Mouse (Mus musculus): ENCODE measurements around the gene Suv39h2. TPM values are rescaled to one million over a fixed set of nuclear protein-coding genes. Genes with fewer than 3 reads are reported as not detected.
A peak's percentile ranks its signal among the peaks of the same experiment; 100 is the strongest.

The Suv39h2 gene
- total RNA-seq (2021) = under 1 TPM; 0.70 to 0.75 TPM

DNA sequence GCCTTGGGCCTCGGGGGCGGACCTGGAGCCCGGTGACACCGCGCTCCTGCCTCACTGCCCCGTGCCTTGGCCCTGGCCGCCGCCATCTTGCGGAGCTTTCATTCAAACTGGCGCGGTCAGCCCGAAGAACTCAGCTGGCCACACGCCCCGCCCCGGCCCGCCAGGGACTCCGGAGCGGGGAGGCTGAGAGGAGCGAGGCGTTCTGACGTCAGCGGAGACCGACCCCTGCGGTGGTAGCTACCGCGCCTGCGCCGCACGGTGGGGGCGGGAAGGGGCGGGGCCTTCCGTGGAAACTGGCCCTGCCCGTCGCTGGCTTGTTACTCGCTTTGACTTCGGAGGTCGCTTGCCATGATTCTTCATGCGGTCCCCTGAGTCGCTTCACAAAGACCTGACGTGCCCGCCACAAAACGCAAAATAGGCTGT lies at the start of gene Suv39h2:
Gene Suv39h2 (minus strand): TSS at position 171 of the 423 bp plus-strand sequence.
- intact Hi-C loops (cut with DNase I) = loop anchor here (2.0 to 5.0 kb wide), 2 partner anchors 36 to 53 kb away; partner anchors contain the start of genes Dclre1c and Meig1
- peak; percentile 93 for DNase-seq (ENCODE audit: low spot score)

GRCm38 (mm10) chr2:3522558-3522957 lies 47.7 kb upstream of the Suv39h2 start:
- intact Hi-C loops (cut with DNase I) = no loop called here
- DNase-seq (ENCODE audit: low spot score) = no peak

GRCm38 (mm10) chr2:3512552-3513454 lies 38.0 kb upstream of the Suv39h2 start, which contains the start of the genes Gm45902, Hspa14 and Cdnf:
Gm45902 (minus strand) TSS chr2:3512790.
Hspa14 (minus strand) TSS chr2:3512814.
Cdnf (plus strand) TSS chr2:3513030.
- peak; percentile 97 for DNase-seq (ENCODE audit: low spot score)
- intact Hi-C loops (cut with DNase I) = loop anchor here (10.0 kb wide), 1 partner anchor 178 kb away; the partner anchor contains the start of genes Acbd7 and Rpp38

DNA sequence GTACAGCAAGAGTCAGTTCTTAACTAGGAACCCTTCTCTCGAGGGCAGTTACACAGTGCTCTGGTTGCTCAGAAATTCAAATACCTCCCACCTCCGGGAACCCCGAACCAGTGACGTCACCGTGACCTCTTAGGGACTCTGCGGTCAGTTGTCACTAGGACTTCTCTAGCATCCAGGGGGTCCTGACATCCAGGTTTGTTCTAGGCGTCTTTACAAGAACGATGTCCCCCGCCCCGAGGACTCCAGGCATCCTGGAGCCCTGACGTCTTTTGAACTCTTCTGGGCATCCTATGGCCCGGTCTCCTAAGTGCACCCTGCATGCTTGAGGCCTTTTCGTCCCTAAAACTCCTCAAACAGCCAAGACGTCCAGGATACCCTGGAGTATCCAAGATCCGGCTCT lies 37.2 kb upstream of the Suv39h2 start:
- DNase-seq (ENCODE audit: low spot score) = no peak
- intact Hi-C loops (cut with DNase I) = loop anchor here (10.0 kb wide), 1 partner anchor 177 kb away; the partner anchor contains the start of genes Acbd7 and Rpp38

DNA sequence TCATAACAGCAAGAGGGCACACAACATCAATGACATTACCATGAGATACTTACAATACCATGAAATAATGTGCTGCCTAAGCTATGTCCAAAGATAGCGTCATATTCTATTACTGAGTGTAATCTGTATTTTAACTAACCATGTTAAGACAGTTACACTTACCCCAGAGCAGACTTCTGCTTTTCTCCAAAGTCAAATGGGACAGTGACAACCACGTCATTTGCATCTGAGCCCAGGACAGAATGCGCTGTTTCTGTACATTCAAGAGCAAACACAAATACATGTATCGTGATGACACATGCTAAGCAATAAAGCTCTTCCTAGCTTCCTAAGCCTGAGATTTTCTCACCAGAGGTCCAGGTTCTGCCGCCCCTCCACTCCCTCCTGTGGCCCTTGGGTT lies 26.1 kb upstream of the Suv39h2 start:
- DNase-seq (ENCODE audit: low spot score) = no peak
- intact Hi-C loops (cut with DNase I) = no loop called here

GRCm38 (mm10) chr2:3499543-3499942 lies 24.7 kb upstream of the Suv39h2 start:
- intact Hi-C loops (cut with DNase I) = no loop called here
- DNase-seq (ENCODE audit: low spot score) = no peak

- DNase-seq (ENCODE audit: low spot score) = no peak
- intact Hi-C loops (cut with DNase I) = no loop called here
These were observed 19.1 kb upstream of the Suv39h2 start for GRCm38 (mm10) chr2:3493833-3494409.

DNA sequence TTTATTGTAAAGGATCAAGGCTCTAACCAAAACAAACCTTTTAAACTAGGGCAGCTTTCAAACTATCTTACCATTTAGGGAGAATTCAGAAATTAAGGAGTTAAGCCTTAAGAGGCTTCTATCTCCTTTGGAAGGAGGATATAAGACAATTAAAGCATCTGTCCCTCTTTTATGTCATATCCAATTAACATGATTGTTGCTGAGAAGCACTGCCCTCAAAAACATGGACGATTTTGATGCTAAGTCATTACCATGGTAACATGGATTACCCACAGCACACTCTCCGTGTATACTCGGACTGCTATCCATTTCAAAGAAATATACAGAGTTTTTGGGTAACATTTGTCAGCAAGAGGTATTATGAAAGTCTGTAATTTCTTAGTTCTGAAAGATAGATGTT lies 15.0 kb upstream of the Suv39h2 start:
- intact Hi-C loops (cut with DNase I) = no loop called here
- DNase-seq (ENCODE audit: low spot score) = no peak

GRCm38 (mm10) chr2:3480239-3480638 lies 5.4 kb upstream of the Suv39h2 start:
- intact Hi-C loops (cut with DNase I) = no loop called here

DNA sequence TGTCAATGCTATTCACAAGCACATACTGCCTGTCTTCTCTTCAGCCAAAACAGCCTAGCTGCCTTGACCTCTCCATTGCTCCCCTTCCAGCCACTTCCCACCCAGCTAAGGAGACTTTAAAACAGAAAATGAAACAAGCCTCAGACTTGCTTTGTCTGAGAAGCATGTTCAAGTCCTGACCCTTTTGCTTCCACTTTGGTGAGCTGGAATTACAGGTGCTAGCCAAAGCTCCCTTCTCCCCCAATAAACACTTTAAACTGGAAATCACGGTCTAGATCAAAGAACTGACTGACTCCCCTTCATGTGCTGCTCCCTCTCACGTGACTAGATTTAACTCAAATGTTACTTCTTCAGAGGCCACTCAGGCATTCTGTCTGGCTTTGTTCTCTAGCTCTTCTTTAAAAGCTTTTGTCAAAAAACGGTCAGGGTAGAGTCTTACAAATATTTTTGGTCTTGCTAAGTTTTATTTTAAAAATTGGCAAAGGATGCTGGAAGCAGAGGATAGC lies 968 bp upstream of the Suv39h2 start:
- DNase-seq (ENCODE audit: low spot score) = no peak
- intact Hi-C loops (cut with DNase I) = loop anchor here (2.0 kb wide), 1 partner anchor 35 kb away; no protein-coding TSS in a partner anchor

More at GRCm38 (mm10) chr2:3480239-3480638, 5.4 kb upstream of the Suv39h2 start:
- no peak for DNase-seq (ENCODE audit: low spot score)

GRCm38 (mm10) chr2:3474361-3474805 lies 448 bp downstream of the Suv39h2 start:
- DNase-seq (ENCODE audit: low spot score) = peak; percentile 5
- intact Hi-C loops (cut with DNase I) = loop anchor here (2.0 to 5.0 kb wide), 2 partner anchors 36 to 52 kb away; partner anchors contain the start of genes Dclre1c and Meig1

GRCm38 (mm10) chr2:3473891-3474290 lies 940 bp downstream of the Suv39h2 start:
- intact Hi-C loops (cut with DNase I) = loop anchor here (2.0 to 5.0 kb wide), 2 partner anchors 37 to 52 kb away; partner anchors contain the start of genes Dclre1c and Meig1
- no peak for DNase-seq (ENCODE audit: low spot score)

DNA sequence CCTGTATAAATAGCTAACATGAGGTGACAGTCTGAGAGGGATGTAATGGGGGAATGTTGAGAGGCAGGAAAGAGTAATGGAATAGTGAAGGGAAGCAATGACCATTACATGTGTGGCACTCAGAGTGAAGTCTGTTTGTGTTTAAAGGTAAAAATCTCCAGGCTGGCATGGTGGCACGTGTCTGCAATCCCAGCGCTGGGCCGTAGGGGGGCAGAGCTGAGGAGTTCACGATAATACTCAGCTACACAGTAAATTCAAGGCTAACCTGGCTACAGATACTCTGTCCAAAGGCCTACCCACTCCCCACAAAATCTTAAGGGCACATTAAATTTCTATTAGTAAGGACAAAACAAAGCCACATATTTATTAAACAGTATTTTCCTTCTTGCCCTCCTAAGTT lies 18.2 kb downstream of the Suv39h2 start:
- no peak for DNase-seq (ENCODE audit: low spot score)
- intact Hi-C loops (cut with DNase I) = no loop called here

DNA sequence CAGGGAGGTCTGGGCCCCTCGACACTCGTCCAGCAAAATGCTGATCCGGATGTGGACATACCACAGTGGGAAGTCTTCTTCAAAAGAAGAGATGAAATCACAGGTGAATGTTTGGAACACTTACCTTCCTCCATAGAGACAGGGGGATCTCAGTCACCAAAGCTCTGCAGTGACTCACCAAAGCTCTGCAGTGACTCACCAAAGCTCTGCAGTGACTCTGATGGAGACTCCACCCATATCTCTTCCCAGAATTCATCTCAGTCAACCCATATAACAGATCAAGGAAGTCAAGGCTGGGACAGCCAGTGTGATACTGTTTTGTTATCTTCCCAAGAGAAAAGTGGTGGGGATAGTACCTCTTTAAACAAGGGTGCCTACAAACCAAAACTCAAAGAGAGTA lies 21.7 kb downstream of the Suv39h2 start:
- intact Hi-C loops (cut with DNase I) = no loop called here
- no peak for DNase-seq (ENCODE audit: low spot score)

DNA sequence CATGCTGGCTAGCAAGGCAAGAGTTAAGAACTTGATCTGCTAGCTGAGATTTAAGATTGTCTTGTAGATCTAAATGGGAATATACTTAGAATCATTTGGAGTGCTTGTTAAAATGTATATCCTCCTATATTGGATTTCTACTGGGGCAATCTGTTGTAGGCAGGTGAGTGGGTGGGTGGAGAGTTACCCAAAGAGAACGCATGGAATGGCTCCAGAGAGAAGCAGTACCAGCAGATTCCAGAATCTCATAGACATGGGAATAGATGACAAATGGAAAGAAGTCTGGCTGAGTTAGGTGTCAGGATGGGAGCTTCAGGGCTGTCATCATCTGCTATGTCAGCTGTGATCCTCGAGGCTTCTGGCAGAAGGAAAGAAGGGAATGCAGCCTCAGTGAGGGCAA lies 25.4 kb downstream of the Suv39h2 start:
- intact Hi-C loops (cut with DNase I) = no loop called here
- no peak for DNase-seq (ENCODE audit: low spot score)

- DNase-seq (ENCODE audit: low spot score) = no peak
- intact Hi-C loops (cut with DNase I) = no loop called here
These were observed 28.8 kb downstream of the Suv39h2 start for GRCm38 (mm10) chr2:3445984-3446383.

DNA sequence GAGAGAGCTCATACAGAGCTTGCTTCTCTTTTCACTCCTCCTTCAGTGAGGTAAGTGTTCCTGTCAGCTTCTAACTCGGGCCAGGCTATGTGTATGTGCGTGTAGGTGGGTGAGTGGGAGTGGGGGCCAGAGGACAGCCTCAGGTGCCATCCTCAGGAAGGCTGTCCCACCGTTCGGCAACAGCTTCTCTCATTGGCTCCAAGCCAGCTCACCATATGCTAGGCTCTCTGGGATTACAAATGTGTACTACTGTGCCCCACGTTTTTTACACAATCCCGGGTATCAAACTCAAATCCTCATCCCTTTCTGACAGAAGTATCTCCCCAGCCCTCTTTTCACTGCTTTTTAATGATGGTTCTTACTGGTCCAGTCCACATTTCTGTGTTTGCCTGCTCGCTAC lies 30.6 kb downstream of the Suv39h2 start:
- intact Hi-C loops (cut with DNase I) = no loop called here
- DNase-seq (ENCODE audit: low spot score) = no peak

DNA sequence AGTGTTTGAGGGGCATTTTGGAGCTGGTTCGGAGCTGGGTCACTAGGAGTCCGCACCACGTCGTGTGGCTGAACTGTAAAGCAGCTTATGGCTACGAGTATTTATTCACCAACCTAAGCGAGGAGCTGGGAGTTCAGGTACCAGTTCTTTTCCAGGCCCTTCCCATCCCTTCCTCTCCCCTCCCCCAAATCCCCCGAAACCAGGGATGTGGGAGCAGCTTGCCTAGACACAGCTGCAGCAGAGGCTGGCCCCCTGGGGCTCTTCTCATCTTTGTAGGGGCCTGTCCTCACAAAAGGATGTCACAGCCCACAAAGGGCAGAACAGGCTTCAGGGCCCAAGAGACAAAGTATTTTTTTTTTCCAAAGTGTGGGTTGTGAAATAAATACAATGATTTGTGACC lies 36.9 kb downstream of the Suv39h2 start:
- no peak for DNase-seq (ENCODE audit: low spot score)
- intact Hi-C loops (cut with DNase I) = no loop called here

DNA sequence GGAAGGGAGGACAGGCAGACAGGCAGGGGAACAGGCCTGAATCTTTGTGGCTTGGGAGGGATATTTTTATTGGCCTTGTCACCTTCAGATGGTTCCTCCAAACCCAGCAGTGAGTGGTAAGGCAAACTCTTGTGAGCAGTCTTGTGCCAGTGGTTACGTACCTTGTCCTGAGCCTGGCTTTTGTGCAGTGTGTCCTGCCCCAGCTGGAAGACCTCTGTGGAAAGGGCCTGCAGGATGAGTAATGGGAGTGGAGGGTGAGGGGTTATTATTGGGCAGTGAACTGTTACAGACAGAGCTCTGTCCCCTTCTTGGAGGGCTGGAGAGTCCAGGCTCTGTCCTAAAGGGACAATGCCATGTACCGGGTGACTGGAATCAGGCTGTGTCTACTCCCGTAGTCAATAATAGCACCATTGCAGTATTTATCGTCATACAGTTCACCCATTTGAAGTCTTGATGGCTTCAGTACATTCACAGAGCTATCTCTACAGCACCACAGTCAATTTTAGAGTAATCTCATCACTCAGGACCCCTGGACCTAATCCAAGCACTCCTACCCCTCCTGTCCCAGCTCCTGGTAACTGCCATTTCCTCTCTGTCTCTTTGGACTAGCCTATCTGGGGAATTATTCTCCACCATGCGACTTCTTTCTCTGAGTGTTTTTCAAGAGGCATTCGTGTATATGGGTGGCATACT lies 39.3 kb downstream of the Suv39h2 start:
- no peak for DNase-seq (ENCODE audit: low spot score)
- intact Hi-C loops (cut with DNase I) = no loop called here

DNA sequence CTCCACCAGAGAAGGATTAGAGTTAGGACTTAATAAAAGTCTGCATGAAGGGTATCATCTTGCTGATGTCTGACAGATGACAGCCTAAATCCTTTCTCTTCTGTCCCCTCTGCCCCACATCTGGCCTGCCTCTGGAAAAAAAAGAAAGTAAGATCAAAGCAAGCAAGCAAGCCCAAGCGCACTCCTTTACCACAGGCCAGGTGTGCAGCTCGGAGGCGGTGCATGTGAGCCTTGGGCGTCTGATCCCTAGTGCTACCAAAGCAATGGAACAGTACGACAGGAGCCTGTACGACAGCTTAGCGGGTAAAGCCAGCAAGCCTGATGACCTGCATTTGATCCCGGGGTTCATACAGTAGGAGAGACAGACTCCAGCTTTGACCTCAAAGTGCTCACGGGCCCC lies 43.9 kb downstream of the Suv39h2 start:
- DNase-seq (ENCODE audit: low spot score) = no peak
- intact Hi-C loops (cut with DNase I) = no loop called here
